Mouse (Mus musculus) adrenal gland, postnatal 4 days (tissue): ENCODE data around the gene Rbm6. TPM values are rescaled to one million over a fixed set of nuclear protein-coding genes. Genes with fewer than 3 reads are reported as not detected.

Experiments
- DNase-seq, 2 experiments: peaks; one replicate each; pipeline ENCODE4 v3.0.0; 2021 to 2022; ENCODE audit warnings: low spot score in 2 of 2, mixed read lengths in 2 of 2
- total RNA-seq, 2 experiments: library from RNA; stranded (reverse); gene quantifications; 2 replicates each; pipeline ENCODE4 v1.2.3; 2021

Rbm6 gene
- total RNA-seq, 2 experiments from 2014 or later = 56.4 to 61.8 TPM

DNA sequence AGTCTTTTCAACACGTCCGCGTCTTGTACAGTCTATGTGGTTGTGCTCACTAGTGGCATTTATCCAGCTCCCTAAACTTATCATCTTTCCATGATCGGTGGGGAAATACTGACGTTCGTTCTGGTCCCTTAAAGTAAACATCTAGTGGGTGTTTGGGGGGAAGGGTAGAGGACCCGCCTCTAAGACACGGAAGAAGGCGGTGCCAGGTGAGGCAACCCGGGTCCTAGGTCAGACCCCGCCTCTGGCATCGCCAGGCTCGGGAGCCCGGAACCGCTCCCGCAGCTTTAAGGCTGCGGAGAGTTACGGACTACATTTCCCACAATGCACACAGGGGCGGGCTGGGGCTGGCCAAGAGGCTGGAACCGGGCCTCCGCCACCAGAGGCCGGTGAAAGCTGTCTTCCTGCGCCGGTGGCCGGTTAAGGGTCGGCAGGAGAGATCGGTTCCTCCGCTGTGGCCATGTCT lies 14.8 kb upstream of the Rbm6 start, which contains the start of gene Mon1a:
Gene Mon1a (plus strand): TSS at position 348 of the 463 bp plus-strand sequence.
- peak; percentile 63 to 76 for DNase-seq

DNA sequence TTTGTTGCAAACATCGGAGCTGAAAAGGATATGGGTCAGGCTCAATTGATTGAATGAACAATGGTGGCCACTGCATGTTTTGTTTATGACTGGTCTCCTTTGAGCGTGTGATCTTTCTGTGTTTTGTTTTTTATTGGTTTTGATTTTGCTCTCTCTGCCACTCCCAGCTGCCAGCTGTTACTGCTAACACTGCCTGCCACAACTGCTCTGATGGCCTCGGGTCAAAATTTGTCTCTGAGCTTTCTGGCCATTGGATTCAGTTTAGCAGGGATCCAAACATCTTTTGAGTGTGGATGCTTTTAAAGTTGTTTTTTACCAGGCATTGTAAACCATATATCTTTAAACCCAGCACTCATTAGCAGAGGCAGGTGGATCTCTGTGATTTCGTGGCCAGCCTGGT lies 7.4 kb upstream of the Rbm6 start:
- DNase-seq = no peak

- DNase-seq = peak; percentile 76 to 91
These were observed 513 bp downstream of the Rbm6 start for GRCm38 (mm10) chr9:107872350-107873098.

- DNase-seq = no peak
These were observed 7.0 kb downstream of the Rbm6 start for GRCm38 (mm10) chr9:107866081-107866480.

DNA sequence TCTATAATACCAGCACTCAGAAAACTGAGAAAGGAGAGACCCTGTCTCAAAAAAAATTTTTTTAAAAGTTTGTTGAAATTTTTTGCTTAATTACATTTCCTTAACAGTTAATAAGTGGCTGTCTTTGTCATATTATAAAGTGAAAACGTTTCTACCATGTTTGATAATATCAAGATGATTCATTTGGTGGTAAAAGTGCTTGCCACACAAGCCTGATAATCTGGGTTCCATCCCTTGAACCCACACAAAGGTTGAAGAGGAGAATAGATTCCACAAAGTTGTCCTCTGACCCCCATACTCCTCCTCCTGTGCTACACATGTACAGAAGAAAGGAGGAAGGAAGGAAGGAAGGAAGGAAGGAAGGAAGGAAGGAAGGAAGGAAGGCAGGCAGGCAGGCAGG lies 8.5 kb downstream of the Rbm6 start:
- no peak for DNase-seq

- DNase-seq = no peak
These were observed 14.7 kb downstream of the Rbm6 start for GRCm38 (mm10) chr9:107858343-107858742.

DNA sequence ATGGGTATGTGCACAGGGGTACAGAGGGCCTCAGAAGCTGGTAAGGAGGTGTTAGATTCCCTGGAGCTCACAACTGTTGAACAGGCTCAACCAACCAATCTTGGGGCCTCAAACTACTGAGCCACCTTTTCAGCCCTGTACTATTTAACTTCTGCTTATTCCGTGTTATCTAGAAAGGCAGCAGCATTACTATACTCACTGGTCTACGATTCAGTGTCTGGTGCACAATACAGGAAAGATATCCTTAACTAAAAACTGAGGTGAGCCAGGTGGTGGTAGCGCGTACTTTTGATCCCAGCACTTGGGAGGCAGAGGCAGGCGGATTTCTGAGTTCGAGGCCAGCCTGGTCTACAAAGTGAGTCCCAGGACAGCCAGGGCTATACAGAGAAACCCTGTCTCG lies 24.1 kb downstream of the Rbm6 start:
- no peak for DNase-seq

DNA sequence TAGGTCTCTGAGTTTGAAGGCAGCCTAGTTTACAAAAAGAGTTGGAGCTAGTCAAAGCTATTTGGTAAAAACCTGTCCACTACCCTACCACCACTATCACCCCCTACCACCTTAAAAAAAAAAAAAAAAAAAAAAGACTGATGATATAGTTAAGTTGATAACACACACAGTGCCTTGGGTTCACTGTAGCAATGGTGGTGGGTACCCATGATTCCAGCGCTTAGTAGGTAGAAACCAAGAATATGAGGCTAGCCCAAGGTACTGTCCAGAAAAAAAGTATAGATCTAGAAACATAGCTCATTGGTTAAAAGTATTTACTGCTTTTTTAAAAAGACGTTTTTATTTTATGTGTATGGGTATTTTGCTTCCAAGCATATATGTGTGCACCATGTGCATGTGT lies 30.3 kb downstream of the Rbm6 start:
- DNase-seq = no peak

DNA sequence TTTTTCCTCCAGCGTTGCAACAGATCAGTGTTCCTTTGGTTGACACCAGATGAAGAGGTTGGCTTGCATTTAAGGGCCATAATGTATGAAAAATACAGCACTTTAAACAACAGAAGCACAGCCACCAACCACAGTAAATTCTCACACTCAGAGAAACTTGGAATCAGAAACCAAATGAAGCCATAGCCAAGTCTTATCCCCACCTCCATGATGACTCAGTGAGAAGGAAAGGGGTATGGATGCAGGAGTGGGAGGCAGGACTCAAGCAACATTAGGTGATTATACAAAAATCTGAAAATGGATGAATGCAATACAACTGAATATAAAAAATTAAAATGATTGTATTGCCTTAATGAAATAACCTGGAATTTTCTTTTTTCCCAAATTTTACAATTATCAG lies 34.2 kb downstream of the Rbm6 start:
- no peak for DNase-seq

GRCm38 (mm10) chr9:107833826-107834225 lies 39.2 kb downstream of the Rbm6 start:
- DNase-seq = no peak

- no peak for DNase-seq
These were observed 41.3 kb downstream of the Rbm6 start for GRCm38 (mm10) chr9:107831765-107832164.

- DNase-seq = no peak
These were observed 60.9 kb downstream of the Rbm6 start for GRCm38 (mm10) chr9:107812132-107812531.

GRCm38 (mm10) chr9:107810985-107811384 lies 62.1 kb downstream of the Rbm6 start:
- DNase-seq = no peak

- no peak for DNase-seq
These were observed 81.3 kb downstream of the Rbm6 start for GRCm38 (mm10) chr9:107791714-107792113.

DNA sequence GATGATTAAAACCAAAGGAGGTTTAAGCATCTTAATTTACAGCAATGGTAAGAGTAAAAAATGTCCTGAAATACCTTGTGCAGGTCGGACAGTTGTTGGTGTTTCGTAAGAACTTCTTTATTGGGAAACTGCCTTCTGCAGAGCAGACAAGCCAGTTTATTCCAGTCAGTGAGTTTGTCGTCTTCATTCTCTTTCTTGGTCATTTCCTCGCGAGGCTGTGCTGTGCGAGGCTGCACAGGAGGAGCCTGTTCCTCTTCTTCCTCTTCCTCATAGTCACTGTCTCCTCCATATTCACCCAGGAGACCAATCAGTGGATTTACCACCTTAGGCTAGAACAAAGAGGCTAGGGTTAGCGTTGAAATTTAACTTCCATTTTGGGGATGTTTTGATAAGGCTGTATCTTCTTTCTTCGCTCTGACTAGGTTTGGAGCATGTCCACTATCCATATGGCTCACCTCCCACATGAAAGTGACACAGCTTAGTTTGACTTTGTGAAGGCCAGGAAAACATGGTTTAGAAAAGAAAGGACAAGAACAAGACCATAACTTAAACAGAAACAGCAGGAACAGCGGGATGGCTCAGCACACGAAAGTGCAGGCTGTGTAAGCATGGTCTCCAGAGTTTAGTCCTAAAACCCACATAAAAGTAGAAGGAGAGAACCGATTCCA lies 90.4 kb downstream of the Rbm6 start:
- DNase-seq = no peak

DNA sequence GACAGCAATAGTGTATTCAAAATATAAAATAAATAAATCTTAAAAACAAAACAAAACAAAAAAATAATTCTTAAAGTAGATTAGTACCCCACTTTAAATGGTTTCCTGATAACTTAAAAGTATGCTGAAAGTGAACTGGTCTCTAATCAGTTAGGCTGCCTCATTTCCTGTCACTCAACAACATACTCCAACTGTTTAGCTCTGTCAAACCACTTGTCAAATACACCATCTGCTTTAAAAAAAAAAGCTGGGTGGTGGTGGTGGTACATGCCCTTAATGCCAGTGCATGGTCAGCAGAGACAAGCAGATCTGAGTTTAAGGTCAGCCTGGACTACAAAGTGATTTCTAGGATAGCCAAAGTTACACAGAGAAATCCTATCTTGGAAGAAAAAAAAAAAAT lies 96.2 kb downstream of the Rbm6 start:
- DNase-seq = no peak

DNA sequence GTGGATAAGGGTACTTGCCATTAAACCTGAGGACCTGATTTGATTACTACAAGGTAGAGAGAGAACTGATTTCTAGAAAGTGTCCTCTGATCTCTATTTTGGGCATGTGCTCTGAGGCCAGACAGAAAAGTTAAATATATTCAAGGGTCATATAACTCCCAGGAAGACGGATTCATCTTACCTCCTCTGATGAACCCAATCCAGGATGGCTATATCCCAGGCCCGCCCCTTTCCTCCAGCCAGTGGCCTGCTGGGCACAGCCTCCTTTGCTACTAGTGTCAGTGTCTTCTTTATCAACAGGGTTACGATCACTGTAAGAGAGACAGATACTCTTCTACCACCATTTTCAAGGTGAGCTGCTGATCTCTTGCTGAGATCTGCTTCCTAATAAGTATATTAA lies 98.6 kb downstream of the Rbm6 start:
- no peak for DNase-seq

DNA sequence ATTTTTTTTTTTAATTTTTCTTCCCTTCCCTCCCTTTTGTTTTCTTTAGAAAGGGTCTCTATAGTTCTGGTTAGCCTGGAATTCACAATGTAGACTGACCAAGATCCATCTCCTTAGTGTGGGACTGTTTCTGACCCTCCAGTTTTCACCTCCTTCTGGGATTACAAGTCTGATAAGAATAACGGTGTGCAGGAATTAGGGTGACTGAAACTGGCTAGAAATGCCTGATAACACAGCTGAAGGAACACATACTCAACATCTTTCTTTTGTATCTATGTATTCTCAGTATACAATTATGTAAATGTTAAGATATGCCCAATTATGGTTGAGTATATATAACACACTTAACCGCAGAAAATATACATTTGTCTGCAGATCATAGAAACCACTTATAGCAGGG lies 101.3 kb downstream of the Rbm6 start:
- DNase-seq = no peak

DNA sequence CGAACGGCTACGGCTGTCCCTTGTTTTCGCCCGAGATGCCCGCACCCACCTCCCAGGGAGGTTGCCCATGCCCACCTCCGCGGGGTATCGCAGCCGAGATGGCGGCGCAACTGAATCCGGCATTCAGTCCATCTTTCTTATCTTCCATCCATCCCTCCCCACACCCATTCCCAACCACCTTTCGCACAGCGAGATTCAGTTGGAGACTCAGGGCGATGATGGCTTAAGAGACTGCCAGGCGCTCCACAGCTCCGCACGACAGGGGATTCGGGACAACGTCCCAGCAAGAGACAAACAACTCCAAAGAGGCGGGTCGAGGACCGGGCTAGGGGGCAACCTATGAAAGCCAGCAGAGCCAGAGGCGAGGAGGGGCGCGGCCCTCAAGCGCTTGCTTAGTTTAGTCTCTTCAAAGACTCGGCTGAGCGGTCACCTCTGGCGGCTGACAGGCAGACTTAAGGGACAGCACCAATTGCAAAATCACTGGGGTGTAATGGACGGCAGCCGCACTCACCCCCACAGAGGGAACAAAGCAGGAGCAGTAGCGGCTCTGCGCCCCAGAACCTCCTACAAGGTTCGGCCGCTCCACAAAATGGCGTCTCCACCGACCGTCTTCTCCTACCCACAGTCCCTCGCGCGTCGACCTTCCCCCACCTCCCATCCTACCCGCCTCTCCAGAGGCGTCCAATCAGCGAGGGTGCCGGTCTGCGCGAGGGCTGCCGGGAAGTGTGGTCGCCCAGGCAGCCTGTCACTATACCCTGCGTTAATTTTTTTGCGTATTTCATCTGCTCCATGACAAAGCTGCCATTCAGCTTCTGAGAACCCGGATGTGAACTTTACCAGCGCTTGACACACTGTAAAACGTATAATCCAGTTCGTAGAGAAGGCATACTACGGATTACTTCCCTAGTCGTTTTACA lies 102.4 kb downstream of the Rbm6 start, which contains the start of gene Rbm5:
Gene Rbm5 (minus strand): TSS at position 623 of the 917 bp plus-strand sequence.
- peak; percentile 82 to 87 for DNase-seq

- DNase-seq = no peak
These were observed 103.0 kb downstream of the Rbm6 start for GRCm38 (mm10) chr9:107770037-107770373.

- DNase-seq = no peak
These were observed 103.5 kb downstream of the Rbm6 start for GRCm38 (mm10) chr9:107769445-107770000.
